Mouse (Mus musculus) CD4-positive, CD25-positive, alpha-beta regulatory T cell, adult 2 months (primary cell): ENCODE results near the gene Adgrg6.
A peak's percentile ranks its signal among the peaks of the same experiment; 100 is the strongest.

ENCODE experiments used
- DNase-seq: peaks from one replicate; pipeline ENCODE4 v3.0.0-alpha.2; 2012; ENCODE audit warnings: low read depth, low spot score

Gene Adgrg6

DNA sequence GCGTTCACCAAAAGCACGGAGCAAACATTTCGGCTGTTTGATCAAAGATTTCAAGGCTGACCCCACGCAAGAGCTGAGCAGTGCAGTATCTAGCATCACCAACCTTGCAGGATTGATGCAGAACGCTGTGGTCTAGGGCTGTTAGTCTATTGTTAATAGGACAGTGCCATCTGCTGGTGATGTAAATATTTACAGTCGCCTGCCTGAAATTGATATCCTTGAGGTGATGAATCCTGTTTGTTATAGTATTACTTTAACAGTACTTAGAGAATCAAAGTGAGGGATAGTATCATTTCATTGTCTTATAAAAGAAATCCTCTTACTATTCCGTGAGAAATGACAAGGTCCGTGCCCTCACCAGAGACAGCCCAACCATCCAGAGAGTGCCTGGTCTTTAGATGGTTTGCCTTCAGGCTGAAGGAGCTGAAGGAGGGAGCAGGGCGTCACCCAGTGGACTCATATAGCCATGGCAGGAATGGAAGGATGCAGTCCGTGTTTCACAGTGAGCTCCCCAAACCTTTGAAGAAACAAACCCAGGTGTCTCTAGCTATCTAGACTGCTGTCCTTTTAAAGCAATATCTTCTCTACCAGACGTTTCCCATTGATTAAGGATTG is 154.3 kb downstream of the Adgrg6 start:
- peak; percentile 82 for DNase-seq

DNA sequence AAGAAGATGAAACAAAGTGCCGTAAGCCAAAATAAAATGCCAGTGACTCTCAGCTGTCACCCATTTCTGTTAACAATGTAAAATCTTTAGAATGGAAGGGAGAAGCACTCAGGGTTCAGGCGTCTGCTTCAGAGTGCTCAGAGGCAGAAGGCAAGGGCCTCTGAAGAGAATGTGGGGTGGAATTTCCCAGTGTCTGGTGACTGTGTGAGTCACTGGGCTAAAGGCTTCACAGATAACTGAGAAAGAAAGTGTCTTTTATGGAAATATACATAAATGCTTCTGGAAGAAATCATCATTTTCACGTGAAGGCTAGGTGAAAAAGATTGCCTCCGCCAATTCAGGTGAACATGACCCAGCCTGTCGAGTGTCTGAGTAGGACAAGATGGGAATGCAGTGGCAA is 159.9 kb downstream of the Adgrg6 start:
- no peak for DNase-seq

DNA sequence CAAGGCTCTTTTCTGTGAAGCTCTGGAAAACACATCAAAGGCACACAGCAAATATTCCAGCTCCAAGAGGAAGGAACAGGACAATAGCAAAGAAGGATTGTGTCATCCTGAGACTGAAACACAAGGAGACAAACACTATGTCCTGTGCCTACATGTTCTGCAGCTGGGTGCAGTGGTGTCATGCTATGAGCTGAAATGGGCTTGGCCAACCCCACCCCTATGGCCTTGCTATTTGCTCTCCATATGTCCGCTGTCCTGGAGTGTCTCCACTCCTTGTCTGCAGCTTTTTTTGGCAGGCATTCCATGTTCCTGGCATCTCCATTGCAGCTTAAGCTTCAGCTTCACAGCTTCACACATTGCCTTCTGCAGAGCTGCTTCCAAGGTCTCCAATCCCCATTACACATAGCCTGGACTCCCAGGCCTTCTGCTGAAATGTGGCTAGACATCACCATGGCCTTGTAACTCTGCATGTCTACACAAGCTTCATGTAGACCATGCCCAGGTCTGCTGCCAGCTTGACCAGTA is 180.3 kb downstream of the Adgrg6 start:
- DNase-seq: no peak

DNA sequence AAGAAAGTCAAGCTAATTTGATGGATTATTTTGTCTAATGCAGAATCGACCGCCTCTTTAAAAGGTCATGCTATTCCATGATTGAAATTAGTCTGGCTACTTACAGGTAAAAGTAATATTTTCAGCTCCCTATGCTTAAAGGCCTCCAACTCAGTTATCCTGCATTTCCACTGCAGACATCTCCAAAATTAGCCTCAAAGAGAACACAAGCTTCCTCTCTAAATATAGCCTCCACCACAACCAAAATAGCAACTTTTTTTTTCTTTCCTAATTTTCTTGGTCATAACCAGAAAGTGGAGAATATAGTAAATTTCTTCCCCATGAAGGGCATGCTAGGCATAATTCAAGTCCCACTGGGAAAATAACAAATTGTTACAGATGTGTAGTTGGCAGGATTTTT is 182.2 kb downstream of the Adgrg6 start:
- DNase-seq: no peak

DNA sequence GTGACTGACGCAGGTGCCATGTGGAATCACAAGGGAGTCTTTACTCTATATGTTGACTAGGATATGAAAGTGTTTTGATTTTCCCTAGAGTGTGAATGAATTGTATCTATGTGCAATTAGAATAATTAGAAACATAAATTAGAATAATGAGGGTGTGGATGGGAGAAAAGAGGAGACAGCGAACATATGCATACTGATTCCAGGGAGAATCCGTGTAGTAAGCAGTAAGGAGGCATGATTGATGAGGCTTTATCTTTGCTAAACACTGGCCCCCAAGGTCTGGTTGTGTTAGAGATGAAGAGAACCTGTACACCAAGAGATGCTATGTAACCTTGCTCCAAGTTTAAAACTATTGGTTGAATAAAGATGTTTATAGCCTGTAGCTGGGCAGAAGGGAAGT is 187.2 kb downstream of the Adgrg6 start:
- no peak for DNase-seq
